Mouse (Mus musculus) cerebellum, adult (tissue): ENCODE results near the gene Klk14.

ENCODE experiments used
- ATAC-seq: cut with Nextera tagmentation; 2 replicates; pipeline ENCODE4 v1.9.2; 2017; ENCODE audit warnings: mild to moderate bottlenecking, moderate library complexity, mixed read lengths; ENCODE audit not compliant: insufficient number of reproducible peaks, low FRiP score, low TSS enrichment

Klk14 gene

GRCm38 (mm10) chr7:43712917-43713316 lies 22.7 kb downstream of the Klk14 start:
- no peak for ATAC-seq

GRCm38 (mm10) chr7:43713741-43714351 lies 23.6 kb downstream of the Klk14 start:
- no peak for ATAC-seq
